Mouse (Mus musculus) left cerebral cortex, postnatal 36 days (tissue): ENCODE measurements around the gene Shisal2a. TPM values are rescaled to one million over a fixed set of nuclear protein-coding genes. Genes with fewer than 3 reads are reported as not detected.

Experiments used
- DNase-seq, 2 experiments: peaks; one replicate each; pipeline ENCODE4 v3.0.0; 2021 to 2022; ENCODE audit warnings: low spot score in 2 of 2, mixed read lengths in 1 of 2
- intact Hi-C: fragments of 180-260 bp; cut with DNase I; formaldehyde crosslinking; loops from one replicate; pipeline ENCODE4 v1.15.1; 2025
- total RNA-seq, 2 experiments: library from RNA; stranded (reverse); gene quantifications; 2 replicates each; pipeline ENCODE4 v1.2.3; 2021

Gene Shisal2a
- total RNA-seq: not detected

- intact Hi-C loops: no loop called here
- DNase-seq: no peak
These were observed at the start of gene Shisal2a for GRCm38 (mm10) chr4:108383183-108383714. TSS of gene Shisal2a (minus strand) at chr4:108383349.

DNA sequence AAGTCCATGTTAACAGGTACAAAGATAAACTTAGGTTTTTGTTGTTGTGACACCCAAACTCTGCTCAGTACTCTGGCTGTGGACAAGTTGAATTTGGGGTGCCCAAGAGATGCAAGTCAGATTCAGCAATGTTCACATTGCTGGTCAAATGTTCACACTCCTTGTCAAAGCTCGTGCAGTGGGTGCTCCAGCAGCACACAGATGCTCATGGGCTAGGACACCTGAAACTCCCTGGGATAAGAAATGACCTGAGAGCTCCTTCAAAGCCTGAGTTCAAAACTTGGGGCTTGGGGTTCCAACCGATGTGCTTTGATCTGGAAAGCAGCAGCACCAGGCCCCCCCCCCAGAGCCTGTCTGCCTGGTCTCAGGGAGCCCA, 48.4 kb upstream of the Shisal2a start:
- intact Hi-C loops: no loop called here
- no peak for DNase-seq

DNA sequence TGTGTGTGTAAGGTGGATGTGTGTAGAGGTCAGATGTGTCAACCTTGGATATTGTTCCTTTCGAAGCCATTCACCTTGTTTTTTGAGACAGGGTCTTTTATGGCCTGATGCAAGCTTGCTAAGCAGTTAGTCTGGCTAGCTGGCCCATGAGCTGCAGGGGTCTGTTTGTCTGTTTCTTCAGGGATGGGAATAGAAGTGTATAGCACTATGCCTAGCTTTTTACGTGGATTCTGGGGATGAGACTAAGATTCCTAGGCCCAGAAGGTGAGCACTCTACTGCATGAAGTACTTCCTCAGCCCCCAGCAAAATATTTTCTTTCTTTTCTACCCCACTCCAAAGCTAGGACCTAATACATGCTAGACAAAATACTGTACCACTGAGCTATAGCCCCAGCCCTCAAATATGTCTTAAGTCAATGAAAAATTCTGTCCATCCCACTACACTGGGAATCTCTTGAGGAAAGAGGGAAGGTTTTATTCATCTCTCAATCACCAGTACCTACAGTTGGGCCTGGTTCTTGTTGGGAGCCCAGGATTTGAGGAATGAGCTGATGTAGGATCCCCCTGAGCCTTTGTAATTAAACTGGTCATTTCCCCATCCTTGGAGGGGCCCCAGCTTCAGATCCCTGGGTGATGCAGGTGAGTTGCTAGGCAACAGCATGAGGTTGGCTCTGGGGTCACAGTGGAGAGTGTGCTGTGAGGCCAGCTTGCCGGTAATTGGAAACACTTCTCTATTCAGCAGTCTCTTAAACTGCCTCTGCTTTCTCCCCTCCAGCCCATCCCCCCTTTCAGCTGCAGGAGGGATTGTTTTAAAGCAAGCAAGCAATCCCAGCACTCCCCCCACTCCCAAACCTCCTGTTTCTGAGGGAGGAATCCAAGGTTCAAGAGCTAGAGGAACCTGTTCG, 47.8 kb upstream of the Shisal2a start:
- no peak for DNase-seq
- intact Hi-C loops: no loop called here

DNA sequence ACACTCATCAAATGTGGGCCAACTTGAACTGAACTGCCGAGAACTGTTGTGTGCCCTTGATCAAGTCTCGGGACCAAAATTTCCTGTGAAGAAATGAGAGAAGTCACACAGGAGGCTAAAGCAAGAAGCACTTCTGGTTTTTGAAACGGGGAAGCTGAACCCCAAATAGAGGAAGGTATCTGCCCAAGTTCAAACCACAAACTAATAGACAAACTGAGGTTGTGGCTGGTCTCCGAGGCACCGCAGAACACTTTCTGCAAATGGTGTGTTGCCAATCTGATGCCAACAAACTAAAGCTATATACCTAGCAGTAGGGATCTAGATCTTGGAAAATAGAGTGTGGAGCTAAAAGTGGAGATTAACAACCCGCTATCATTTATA, 45.2 kb upstream of the Shisal2a start:
- DNase-seq: no peak
- intact Hi-C loops: no loop called here

DNA sequence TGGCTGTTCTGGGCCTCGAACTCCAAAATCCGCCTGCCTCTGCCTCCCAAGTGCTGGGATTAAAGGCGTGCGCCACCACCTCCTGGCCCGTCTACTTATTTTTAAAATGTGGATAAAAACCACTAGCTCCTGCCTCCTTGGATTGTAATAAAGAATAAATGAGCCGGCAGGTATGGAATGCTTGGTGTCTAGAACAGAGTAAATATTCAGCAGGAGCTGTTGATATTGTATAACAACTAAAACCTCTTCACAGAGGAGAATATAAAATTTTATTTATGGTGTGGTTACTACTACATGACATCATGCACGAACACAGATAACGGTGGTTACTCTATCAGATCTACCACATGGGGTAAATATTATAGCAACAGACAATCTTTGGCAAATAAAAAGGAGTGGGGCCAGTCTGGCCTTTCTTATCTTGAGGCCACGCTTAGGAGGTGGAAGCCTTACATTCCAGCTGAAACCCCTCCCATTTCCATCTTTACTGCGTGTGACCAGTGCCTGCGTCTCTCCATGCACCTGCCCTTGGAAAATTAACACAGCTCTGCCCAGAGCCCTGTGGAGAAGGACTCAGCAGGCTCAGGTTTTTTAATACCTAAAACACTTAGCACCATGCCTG, 44.7 kb upstream of the Shisal2a start:
- DNase-seq: no peak
- intact Hi-C loops: no loop called here

DNA sequence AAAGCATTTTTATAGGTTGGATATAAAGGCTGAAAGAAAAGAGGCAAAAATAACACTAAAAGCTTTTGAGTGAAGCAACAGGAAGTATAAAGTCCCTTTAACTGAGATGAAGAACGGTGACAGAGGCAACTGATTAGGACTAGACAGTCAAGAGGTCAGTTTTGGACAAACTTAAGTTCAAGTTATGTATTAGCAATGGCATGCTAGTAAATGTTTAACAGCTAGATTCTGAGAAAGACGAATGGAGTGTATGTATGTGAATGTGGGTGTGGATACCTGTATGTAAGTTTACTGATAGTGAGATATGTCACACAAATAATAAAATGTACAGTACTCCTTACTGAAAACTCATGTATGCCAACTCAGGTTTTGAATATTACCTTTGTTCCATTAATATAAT, 41.4 kb upstream of the Shisal2a start:
- intact Hi-C loops: no loop called here
- no peak for DNase-seq

- no peak for DNase-seq
- intact Hi-C loops: loop anchor here (5.0 kb wide), 1 partner anchor 50 kb away; the partner anchor contains the start of gene Tut4
These were observed 24.5 kb upstream of the Shisal2a start for GRCm38 (mm10) chr4:108407621-108408020.

GRCm38 (mm10) chr4:108406861-108407401, 23.8 kb upstream of the Shisal2a start, which contains the start of gene Gpx7:
TSS of gene Gpx7 (minus strand) at chr4:108406961.
- peak in 1 of 2 experiments; percentile 7 for DNase-seq

DNA sequence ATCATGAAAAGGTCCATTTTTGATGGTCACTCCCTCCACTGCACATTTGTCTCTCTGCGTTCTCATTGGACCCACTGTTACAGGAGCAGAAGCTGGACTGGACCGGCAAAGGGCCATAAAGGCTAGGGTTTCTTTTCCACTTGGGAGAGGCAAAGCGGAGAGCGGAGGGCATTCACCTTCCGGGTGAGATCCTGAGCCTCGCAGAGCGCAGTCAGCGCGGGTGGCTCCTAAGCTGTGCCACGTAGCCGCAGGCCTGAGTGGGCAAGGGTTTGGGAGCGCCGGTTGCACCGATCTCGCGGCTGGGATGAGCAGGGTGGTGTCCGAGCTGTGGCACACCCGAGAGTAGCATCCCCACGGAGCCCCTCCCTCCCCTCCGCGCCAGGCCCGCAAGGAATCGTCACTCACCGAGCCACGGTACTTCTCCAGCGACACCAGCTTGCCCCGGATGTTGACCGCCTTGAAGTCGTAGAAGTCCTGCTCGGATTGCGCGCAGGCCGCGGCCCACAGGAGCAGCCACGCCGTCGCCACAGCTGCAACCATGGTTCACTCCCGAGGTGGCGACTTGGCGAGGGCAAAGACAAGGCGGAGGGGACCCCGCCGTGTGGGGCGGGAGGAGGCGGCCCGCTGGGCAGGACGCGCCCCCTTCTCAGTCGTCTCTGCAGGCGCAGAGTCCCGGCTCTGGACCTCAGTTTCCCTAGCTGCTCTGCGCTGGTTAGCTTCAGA, 23.1 kb upstream of the Shisal2a start:
- intact Hi-C loops: loop anchor here (5.0 kb wide), 1 partner anchor 51 kb away; the partner anchor contains the start of gene Tut4
- peak; percentile 80 to 84 for DNase-seq

More at GRCm38 (mm10) chr4:108406861-108407401, 23.8 kb upstream of the Shisal2a start, which contains the start of gene Gpx7:
- intact Hi-C loops: loop anchor here (5.0 kb wide), 1 partner anchor 50 kb away; the partner anchor contains the start of gene Tut4

- intact Hi-C loops: loop anchor here (5.0 kb wide), 1 partner anchor 52 kb away; the partner anchor contains the start of gene Tut4
- DNase-seq: no peak
These were observed 22.6 kb upstream of the Shisal2a start for GRCm38 (mm10) chr4:108405766-108406137.

- intact Hi-C loops: no loop called here
- no peak for DNase-seq
These were observed 20.9 kb upstream of the Shisal2a start for GRCm38 (mm10) chr4:108403861-108404635.

DNA sequence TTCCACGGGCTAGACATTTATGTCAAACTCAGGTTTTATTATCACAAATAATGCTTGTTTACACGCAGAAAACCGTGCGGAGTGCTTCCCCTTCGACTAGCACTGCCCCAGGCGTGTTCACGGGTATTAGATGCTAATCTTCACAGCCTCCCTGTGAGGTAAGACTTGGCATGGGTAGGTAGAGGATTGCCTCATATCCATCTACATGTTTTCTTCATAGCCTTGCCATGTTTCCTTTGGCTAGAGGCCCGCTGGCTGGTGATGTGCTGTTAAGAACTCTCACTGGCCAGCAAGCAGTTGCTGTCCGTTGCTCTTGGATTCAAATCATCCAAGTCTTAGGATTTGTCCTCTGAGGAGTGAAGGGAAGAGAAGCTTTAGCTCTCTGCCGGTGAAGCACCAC, 17.2 kb upstream of the Shisal2a start:
- DNase-seq: no peak
- intact Hi-C loops: no loop called here

- no peak for DNase-seq
- intact Hi-C loops: no loop called here
These were observed 11.1 kb upstream of the Shisal2a start for GRCm38 (mm10) chr4:108394236-108394635.

DNA sequence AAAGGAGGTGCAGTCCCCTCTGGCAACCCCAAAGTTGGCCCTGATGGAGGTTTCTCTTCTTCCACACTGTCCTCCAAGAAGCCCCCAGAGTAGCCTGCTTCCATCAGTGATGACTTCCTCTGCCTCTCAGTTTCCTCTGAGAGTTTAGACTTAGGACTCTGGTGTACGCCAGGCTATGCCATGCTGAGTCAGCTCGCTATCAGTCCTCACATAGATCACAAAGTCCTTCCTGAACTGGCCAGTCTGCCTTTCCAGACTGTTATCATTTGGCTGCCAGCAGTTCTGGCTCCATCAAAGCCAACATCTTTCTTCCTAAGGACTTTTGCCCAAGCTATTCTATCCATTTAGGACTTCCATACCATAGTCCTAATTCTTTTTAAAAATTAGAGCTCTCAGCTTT, 9.4 kb upstream of the Shisal2a start:
- intact Hi-C loops: no loop called here

DNA sequence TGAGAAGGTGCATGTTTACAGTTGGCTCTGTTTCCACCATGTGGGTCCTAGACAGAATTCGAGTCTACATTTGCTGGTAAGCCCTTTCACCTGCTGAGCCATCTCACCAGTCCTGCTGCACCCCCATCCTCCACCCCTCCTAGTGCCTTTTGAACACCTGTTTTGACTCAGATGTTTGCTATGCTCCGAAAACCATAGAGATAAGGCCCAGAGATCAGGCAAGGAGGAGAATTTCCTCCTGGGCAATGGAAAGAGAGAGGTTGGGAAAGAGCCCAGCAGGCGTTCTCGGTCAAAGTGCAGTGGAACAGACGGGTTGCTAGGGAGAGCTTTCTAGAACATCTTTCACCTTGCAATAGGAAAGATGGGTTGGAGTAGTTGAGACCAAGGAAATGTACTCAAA, 8.0 kb upstream of the Shisal2a start:
- DNase-seq: no peak
- intact Hi-C loops: no loop called here

More for the DNA sequence above, 9.4 kb upstream of the Shisal2a start:
- DNase-seq: no peak

GRCm38 (mm10) chr4:108388741-108389140, 5.6 kb upstream of the Shisal2a start:
- intact Hi-C loops: no loop called here

GRCm38 (mm10) chr4:108387681-108388253, 4.6 kb upstream of the Shisal2a start:
- peak; percentile 24 to 25 for DNase-seq
- intact Hi-C loops: no loop called here

More at GRCm38 (mm10) chr4:108388741-108389140, 5.6 kb upstream of the Shisal2a start:
- DNase-seq: no peak

DNA sequence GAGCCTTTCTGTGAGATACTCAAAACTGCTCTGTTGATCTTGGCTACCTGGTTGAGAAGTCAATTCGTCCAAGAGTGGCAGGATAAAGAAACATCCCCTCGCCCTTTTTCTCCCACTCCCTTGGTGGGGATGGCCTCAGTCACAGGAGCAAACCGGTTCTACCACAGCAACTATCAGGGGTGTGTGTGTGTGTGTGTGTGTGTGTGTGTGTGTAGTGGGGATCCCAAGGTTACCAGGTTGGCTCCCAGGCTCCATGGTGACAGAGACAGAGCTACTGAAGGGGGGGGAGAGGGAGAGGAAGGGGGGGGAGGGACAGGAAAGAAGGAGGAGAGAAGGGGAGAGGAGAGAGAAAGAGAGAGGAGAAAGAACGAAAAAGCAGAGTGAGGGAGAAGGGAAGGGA, 4.0 kb upstream of the Shisal2a start:
- DNase-seq: no peak
- intact Hi-C loops: no loop called here
